Mouse (Mus musculus): ENCODE results near the gene Palld. TPM values are rescaled to one million over a fixed set of nuclear protein-coding genes. Genes with fewer than 3 reads are reported as not detected.

Palld gene
- polyA plus RNA-seq, 1 experiment from 2014 or later, result 71.1 TPM

- Histone ChIP-seq H3K27ac (no peak overlapping the region), H3K4me3 (no peak overlapping the region), H3K36me3 (no peaks in the 10 kb centered on the region), H3K4me1 (no peaks in the 10 kb centered on the region), H3K27me3 (ENCODE audit: low read depth, poor library complexity, severe bottlenecking) (no peaks in the 10 kb centered on the region), H3K9me3 (replicated peaks) (no peaks in the 10 kb centered on the region)
- DNase-seq (ENCODE audit: low spot score), result no peak
- 91% methylated on average over 15 of the region's 15 CpGs for WGBS
These were observed 435.6 kb downstream of the Palld start for GRCm38 (mm10) chr8:61466696-61467552.

- H3K4me3 ChIP-seq, result no peak overlapping the region
- 86% methylated on average over 2 of the region's 2 CpGs for WGBS
- no peaks in the 10 kb centered on the region for H3K27me3 ChIP-seq (ENCODE audit: low read depth, poor library complexity, severe bottlenecking)
- H3K27ac ChIP-seq, result no peak overlapping the region
- H3K36me3 ChIP-seq, result no peaks in the 10 kb centered on the region
- H3K4me1 ChIP-seq, result no peaks in the 10 kb centered on the region
- no peak for DNase-seq (ENCODE audit: low spot score)
- H3K9me3 ChIP-seq (replicated peaks), result no peaks in the 10 kb centered on the region
These were observed 438.1 kb downstream of the Palld start for GRCm38 (mm10) chr8:61464393-61464792.

- Histone ChIP-seq H3K36me3 (no peaks in the 10 kb centered on the region), H3K27me3 (ENCODE audit: low read depth, poor library complexity, severe bottlenecking) (no peaks in the 10 kb centered on the region)
- 90% methylated on average over 5 of the region's 5 CpGs for WGBS
These were observed 440.3 kb downstream of the Palld start for GRCm38 (mm10) chr8:61462221-61462620.

More at GRCm38 (mm10) chr8:61462221-61462620, 440.3 kb downstream of the Palld start:
- Histone ChIP-seq H3K4me1 (no peaks in the 10 kb centered on the region), H3K4me3 (no peak overlapping the region), H3K9me3 (replicated peaks) (no peaks in the 10 kb centered on the region), H3K27ac (no peak overlapping the region)
- DNase-seq (ENCODE audit: low spot score), result no peak

Other genes starting within 250 kb of the Palld start
- gene Ddx60, start 25.4 kb upstream of the Palld start, polyA plus RNA-seq (2016; fragmentation: Nextera tagmentation; extraction: Ambion mirVana), result not detected in 2 replicates
- not detected in 2 replicates for gene Anxa10, start 220.5 kb upstream of the Palld start, polyA plus RNA-seq (2016; fragmentation: Nextera tagmentation; extraction: Ambion mirVana)